Mouse (Mus musculus): ENCODE measurements at regions not wholly inside any gene's neighbourhood (a gene's known extent, or its start where the extent isn't known, plus 50 kb on each side); places are given as distances from the start of the nearest gene placed in this dataset.

GRCm38 (mm10) chr3:70307556-70307955 lies 300.1 kb downstream of the Otol1 start:
- no peaks in the 10 kb centered on the region for H3K27me3 ChIP-seq (ENCODE audit: control insufficient read depth, insufficient read depth, low read length)
- no peak overlapping the region for H3K27ac ChIP-seq (replicated peaks; ENCODE audit: low read depth, low read length)
- ATAC-seq (ENCODE audit: insufficient number of reproducible peaks, low FRiP score, low TSS enrichment, low read depth) (no peak), DNase-seq (ENCODE audit: low spot score) (no peak)
- H3K4me3 ChIP-seq (ENCODE audit: low read depth, low read length) = no peak overlapping the region
- no peak overlapping the region for H3K9ac ChIP-seq (ENCODE audit: low read length)
- H3K9me3 ChIP-seq (ENCODE audit: control insufficient read depth, low read length) = no peaks in the 10 kb centered on the region
- H3K4me2 ChIP-seq (ENCODE audit: low read depth, severe bottlenecking) = no peak overlapping the region
- H3K4me1 ChIP-seq (ENCODE audit: control insufficient read depth, insufficient read depth, low read length) = no peaks in the 10 kb centered on the region
- H3K36me3 ChIP-seq (ENCODE audit: control insufficient read depth, insufficient read depth, low read length) = no peaks in the 10 kb centered on the region
- 93% methylated on average over 1 of the region's 1 CpGs for WGBS

GRCm38 (mm10) chr3:70308061-70308461 lies 300.6 kb downstream of the Otol1 start:
- DNase-seq (ENCODE audit: low spot score) (no peak), ATAC-seq (ENCODE audit: insufficient number of reproducible peaks, low FRiP score, low TSS enrichment, low read depth) (no peak)
- Histone ChIP-seq H3K27ac (replicated peaks; ENCODE audit: low read depth, low read length) (no peak overlapping the region), H3K27me3 (ENCODE audit: control insufficient read depth, insufficient read depth, low read length) (no peaks in the 10 kb centered on the region), H3K4me2 (ENCODE audit: low read depth, severe bottlenecking) (no peak overlapping the region), H3K9ac (ENCODE audit: low read length) (no peak overlapping the region), H3K36me3 (ENCODE audit: control insufficient read depth, insufficient read depth, low read length) (no peaks in the 10 kb centered on the region), H3K9me3 (ENCODE audit: control insufficient read depth, low read length) (no peaks in the 10 kb centered on the region), H3K4me1 (ENCODE audit: control insufficient read depth, insufficient read depth, low read length) (no peaks in the 10 kb centered on the region; the same call in 1 of the 2 replicates), H3K4me3 (ENCODE audit: low read depth, low read length) (no peak overlapping the region)
- WGBS = 89% methylated on average over 3 of the region's 3 CpGs

GRCm38 (mm10) chr3:70309304-70309703 lies 301.9 kb downstream of the Otol1 start:
- H3K9ac ChIP-seq (ENCODE audit: low read length) = no peak overlapping the region
- no peak overlapping the region for H3K4me3 ChIP-seq (ENCODE audit: low read depth, low read length)
- H3K4me2 ChIP-seq (ENCODE audit: low read depth, severe bottlenecking) = no peak overlapping the region
- 91% methylated on average over 4 of the region's 4 CpGs for WGBS
- no peaks in the 10 kb centered on the region for H3K36me3 ChIP-seq (ENCODE audit: control insufficient read depth, insufficient read depth, low read length)
- ATAC-seq (ENCODE audit: insufficient number of reproducible peaks, low FRiP score, low TSS enrichment, low read depth) (no peak), DNase-seq (ENCODE audit: low spot score) (no peak)
- H3K9me3 ChIP-seq (ENCODE audit: control insufficient read depth, low read length) = no peaks in the 10 kb centered on the region
- H3K4me1 ChIP-seq (ENCODE audit: control insufficient read depth, insufficient read depth, low read length) = no peaks in the 10 kb centered on the region; the same call in 1 of the 2 replicates
- no peaks in the 10 kb centered on the region for H3K27me3 ChIP-seq (ENCODE audit: control insufficient read depth, insufficient read depth, low read length)
- H3K27ac ChIP-seq (replicated peaks; ENCODE audit: low read depth, low read length) = no peak overlapping the region

GRCm38 (mm10) chr3:70311055-70311454 lies 303.6 kb downstream of the Otol1 start:
- Histone ChIP-seq H3K36me3 (ENCODE audit: control insufficient read depth, insufficient read depth, low read length) (no peaks in the 10 kb centered on the region), H3K27me3 (ENCODE audit: control insufficient read depth, insufficient read depth, low read length) (no peaks in the 10 kb centered on the region), H3K9me3 (ENCODE audit: control insufficient read depth, low read length) (no peaks in the 10 kb centered on the region), H3K9ac (ENCODE audit: low read length) (no peak overlapping the region), H3K4me1 (ENCODE audit: control insufficient read depth, insufficient read depth, low read length) (no peaks in the 10 kb centered on the region; the same call in 1 of the 2 replicates), H3K4me3 (ENCODE audit: low read depth, low read length) (no peak overlapping the region), H3K27ac (replicated peaks; ENCODE audit: low read depth, low read length) (no peak overlapping the region), H3K4me2 (ENCODE audit: low read depth, severe bottlenecking) (no peak overlapping the region)
- ATAC-seq (ENCODE audit: insufficient number of reproducible peaks, low FRiP score, low TSS enrichment, low read depth) = no peak
- DNase-seq (ENCODE audit: low spot score) = no peak

- 85% methylated on average over 3 of the region's 3 CpGs for WGBS
- Histone ChIP-seq H3K4me2 (ENCODE audit: low read depth, severe bottlenecking) (no peak overlapping the region), H3K4me1 (ENCODE audit: control insufficient read depth, insufficient read depth, low read length) (no peaks in the 10 kb centered on the region; the same call in 1 of the 2 replicates), H3K9me3 (ENCODE audit: control insufficient read depth, low read length) (no peaks in the 10 kb centered on the region), H3K27ac (replicated peaks; ENCODE audit: low read depth, low read length) (no peak overlapping the region), H3K27me3 (ENCODE audit: control insufficient read depth, insufficient read depth, low read length) (no peaks in the 10 kb centered on the region), H3K4me3 (ENCODE audit: low read depth, low read length) (no peak overlapping the region), H3K36me3 (ENCODE audit: control insufficient read depth, insufficient read depth, low read length) (no peaks in the 10 kb centered on the region), H3K9ac (ENCODE audit: low read length) (no peak overlapping the region)
- DNase-seq (ENCODE audit: low spot score) = no peak
- ATAC-seq (ENCODE audit: insufficient number of reproducible peaks, low FRiP score, low TSS enrichment, low read depth) = no peak
Observed at GRCm38 (mm10) chr3:70312034-70312433, 304.6 kb downstream of the Otol1 start.

GRCm38 (mm10) chr3:70313119-70313868 lies 305.9 kb downstream of the Otol1 start:
- no peak for ATAC-seq (ENCODE audit: insufficient number of reproducible peaks, low FRiP score, low TSS enrichment, low read depth)
- no peak overlapping the region for H3K4me2 ChIP-seq (ENCODE audit: low read depth, severe bottlenecking)
- no peaks in the 10 kb centered on the region for H3K36me3 ChIP-seq (ENCODE audit: control insufficient read depth, insufficient read depth, low read length)
- no peak overlapping the region for H3K27ac ChIP-seq (replicated peaks; ENCODE audit: low read depth, low read length)
- H3K4me1 ChIP-seq (ENCODE audit: control insufficient read depth, insufficient read depth, low read length) = no peaks in the 10 kb centered on the region; the same call in 1 of the 2 replicates
- no peaks in the 10 kb centered on the region for H3K9me3 ChIP-seq (ENCODE audit: control insufficient read depth, low read length)
- no peak for DNase-seq (ENCODE audit: low spot score)
- no peaks in the 10 kb centered on the region for H3K27me3 ChIP-seq (ENCODE audit: control insufficient read depth, insufficient read depth, low read length)
- 46% methylated on average over 7 of the region's 7 CpGs for WGBS
- no peak overlapping the region for H3K9ac ChIP-seq (ENCODE audit: low read length)
- no peak overlapping the region for H3K4me3 ChIP-seq (ENCODE audit: low read depth, low read length)

GRCm38 (mm10) chr3:70314239-70314638 lies 306.8 kb downstream of the Otol1 start:
- ATAC-seq (ENCODE audit: insufficient number of reproducible peaks, low FRiP score, low TSS enrichment, low read depth) (no peak), DNase-seq (ENCODE audit: low spot score) (no peak)
- no peaks in the 10 kb centered on the region for H3K36me3 ChIP-seq (ENCODE audit: control insufficient read depth, insufficient read depth, low read length)
- no peak overlapping the region for H3K4me2 ChIP-seq (ENCODE audit: low read depth, severe bottlenecking)
- H3K4me3 ChIP-seq (ENCODE audit: low read depth, low read length) = no peak overlapping the region
- 92% methylated on average over 4 of the region's 4 CpGs for WGBS
- no peaks in the 10 kb centered on the region for H3K27me3 ChIP-seq (ENCODE audit: control insufficient read depth, insufficient read depth, low read length)
- H3K9ac ChIP-seq (ENCODE audit: low read length) = no peak overlapping the region
- H3K9me3 ChIP-seq (ENCODE audit: control insufficient read depth, low read length) = no peaks in the 10 kb centered on the region
- H3K4me1 ChIP-seq (ENCODE audit: control insufficient read depth, insufficient read depth, low read length) = no peaks in the 10 kb centered on the region; the same call in 1 of the 2 replicates
- no peak overlapping the region for H3K27ac ChIP-seq (replicated peaks; ENCODE audit: low read depth, low read length)

GRCm38 (mm10) chr3:70318377-70318776 lies 311.0 kb downstream of the Otol1 start:
- Histone ChIP-seq H3K4me2 (ENCODE audit: low read depth, severe bottlenecking) (no peak overlapping the region), H3K9me3 (ENCODE audit: control insufficient read depth, low read length) (no peaks in the 10 kb centered on the region), H3K27ac (replicated peaks; ENCODE audit: low read depth, low read length) (no peak overlapping the region), H3K9ac (ENCODE audit: low read length) (no peak overlapping the region), H3K4me3 (ENCODE audit: low read depth, low read length) (no peak overlapping the region), H3K36me3 (ENCODE audit: control insufficient read depth, insufficient read depth, low read length) (no peaks in the 10 kb centered on the region), H3K4me1 (ENCODE audit: control insufficient read depth, insufficient read depth, low read length) (no peaks in the 10 kb centered on the region; the same call in 1 of the 2 replicates), H3K27me3 (ENCODE audit: control insufficient read depth, insufficient read depth, low read length) (no peaks in the 10 kb centered on the region)
- WGBS = 87% methylated on average over 2 of the region's 2 CpGs
- no peak for DNase-seq (ENCODE audit: low spot score)
- ATAC-seq (ENCODE audit: insufficient number of reproducible peaks, low FRiP score, low TSS enrichment, low read depth) = no peak

GRCm38 (mm10) chr3:70319139-70319538 lies 311.7 kb downstream of the Otol1 start:
- ATAC-seq (ENCODE audit: insufficient number of reproducible peaks, low FRiP score, low TSS enrichment, low read depth) = no peak
- no peaks in the 10 kb centered on the region for H3K9me3 ChIP-seq (ENCODE audit: control insufficient read depth, low read length)
- DNase-seq (ENCODE audit: low spot score) = no peak
- no peak overlapping the region for H3K4me3 ChIP-seq (ENCODE audit: low read depth, low read length)
- no peaks in the 10 kb centered on the region for H3K36me3 ChIP-seq (ENCODE audit: control insufficient read depth, insufficient read depth, low read length)
- no peaks in the 10 kb centered on the region for H3K4me1 ChIP-seq (ENCODE audit: control insufficient read depth, insufficient read depth, low read length)
- no peak overlapping the region for H3K27ac ChIP-seq (replicated peaks; ENCODE audit: low read depth, low read length)
- no peak overlapping the region for H3K4me2 ChIP-seq (ENCODE audit: low read depth, severe bottlenecking)
- H3K27me3 ChIP-seq (ENCODE audit: control insufficient read depth, insufficient read depth, low read length) = no peaks in the 10 kb centered on the region
- WGBS = 88% methylated on average over 3 of the region's 3 CpGs
- no peak overlapping the region for H3K9ac ChIP-seq (ENCODE audit: low read length)
